Mouse (Mus musculus) stomach, embryonic 16.5 days (tissue): ENCODE results near the gene Gm3238. TPM values are rescaled to one million over a fixed set of nuclear protein-coding genes. Genes with fewer than 3 reads are reported as not detected.

Experiments
- ATAC-seq: fragments of 200-750 bp; cut with Nextera tagmentation; 2 replicates; pipeline ENCODE4 v1.8.0; 2017; ENCODE audit warnings: moderate number of reproducible peaks, moderate TSS enrichment; ENCODE audit not compliant: insufficient read depth, low FRiP score
- H3K27ac ChIP-seq: fragments of 300-500 bp; sonication (generic); 2 replicates; pipeline ENCODE4 v1.5.1; 2014; ENCODE audit warnings: low read length
- H3K27me3 ChIP-seq: fragments of 300-500 bp; sonication (generic); 2 replicates; pipeline ENCODE4 v1.6.1; 2014; ENCODE audit warnings: low read length, control low read depth, mixed read lengths; ENCODE audit not compliant: control insufficient read depth, insufficient read depth
- H3K36me3 ChIP-seq: fragments of 300-500 bp; sonication (generic); 2 replicates; pipeline ENCODE4 v1.6.1; 2014; ENCODE audit warnings: low read length; ENCODE audit not compliant: control insufficient read depth, insufficient read depth
- H3K4me1 ChIP-seq: fragments of 300-500 bp; sonication (generic); 2 replicates; pipeline ENCODE4 v1.6.1; 2014; ENCODE audit warnings: low read length, control low read depth, mixed read lengths; ENCODE audit not compliant: control insufficient read depth, insufficient read depth
- H3K4me2 ChIP-seq: fragments of 300-500 bp; sonication (generic); 2 replicates; pipeline ENCODE4 v1.6.1; 2014; ENCODE audit warnings: low read depth, low read length, mixed read lengths
- H3K4me3 ChIP-seq: fragments of 300-500 bp; sonication (generic); replicated peaks from 2 replicates; pipeline ENCODE4 v1.5.1; 2014; ENCODE audit warnings: mild to moderate bottlenecking, low read length
- H3K9ac ChIP-seq: fragments of 300-500 bp; sonication (generic); 2 replicates; pipeline ENCODE4 v1.6.1; 2014; ENCODE audit warnings: low read length
- H3K9me3 ChIP-seq: fragments of 300-500 bp; sonication (generic); replicated peaks from 2 replicates; pipeline ENCODE4 v1.6.1; 2016; ENCODE audit warnings: low read length, control low read depth; ENCODE audit not compliant: control insufficient read depth
- WGBS: fragments of 180-500 bp; shearing (Covaris S2); extraction: QIAGEN DNeasy Blood & Tissue Kit; methylation state at CpG from one replicate; pipeline ENCODE4 v1.1.7; 2014; 5-methylcytosine and 5-hydroxymethylcytosine counted together
- polyA plus RNA-seq: library from polyadenylated mRNA; unstranded; fragments of >200 nt; fragmentation: Nextera tagmentation; extraction: Ambion mirVana; gene quantifications from 2 replicates; pipeline ENCODE4 v1.2.1, GENCODE M21; 2015

Gm3238 gene
- polyA plus RNA-seq, 1 experiment from 2014 or later: not detected

- H3K4me3 ChIP-seq: no peak within 1 kb of the TSS
- no peak within 1 kb of the TSS for H3K27ac ChIP-seq
- no peak for ATAC-seq
- H3K36me3 ChIP-seq: no peaks in the 10 kb centered on the region
- 25% methylated on average over 3 of the region's 3 CpGs for WGBS
- H3K9me3 ChIP-seq: no peaks in the 10 kb centered on the region
- no peak within 1 kb of the TSS for H3K4me2 ChIP-seq
- no peaks in the 10 kb centered on the region for H3K27me3 ChIP-seq
- no peaks in the 10 kb centered on the region for H3K4me1 ChIP-seq
- no peak within 1 kb of the TSS for H3K9ac ChIP-seq
These were observed 44.9 kb downstream of the Gm3238 start, which contains the start of gene Gm10100 for GRCm38 (mm10) chr10:77726186-77726585. Gm10100 (plus strand) TSS chr10:77726486.

- Histone ChIP-seq H3K36me3 (no peaks in the 10 kb centered on the region), H3K4me3 (no peak overlapping the region), H3K27me3 (no peaks in the 10 kb centered on the region), H3K9ac (no peak overlapping the region), H3K9me3 (no peaks in the 10 kb centered on the region), H3K27ac (no peak overlapping the region), H3K4me2 (no peak overlapping the region), H3K4me1 (no peaks in the 10 kb centered on the region)
- 79% methylated on average over 8 of the region's 8 CpGs for WGBS
- no peak for ATAC-seq
These were observed 46.3 kb downstream of the Gm3238 start for GRCm38 (mm10) chr10:77724855-77725254.

Other genes with a start within 250 kb of the Gm3238 start
- gene Itgb2, start 241.1 kb downstream of the Gm3238 start, polyA plus RNA-seq: 6.7 and 8.3 TPM in 2 replicates
- gene Pttg1ip, start 189.6 kb downstream of the Gm3238 start, polyA plus RNA-seq: 210 and 244 TPM in 2 replicates
- gene Sumo3, start 165.2 kb downstream of the Gm3238 start, polyA plus RNA-seq: 324 and 327 TPM in 2 replicates
- 4.4 and 10.1 TPM in 2 replicates for gene Gm49325, start 165.1 kb downstream of the Gm3238 start, polyA plus RNA-seq
- gene Ube2g2, start 149.1 kb downstream of the Gm3238 start, polyA plus RNA-seq: 78.0 and 82.4 TPM in 2 replicates
- 0.96 and 1.5 TPM in 2 replicates for gene Tspear, start 84.8 kb downstream of the Gm3238 start, polyA plus RNA-seq
- not detected in 2 replicates for gene Gm19402, start 80.6 kb downstream of the Gm3238 start, polyA plus RNA-seq
- gene Gm9508, start 74.1 kb downstream of the Gm3238 start, polyA plus RNA-seq: not detected in 2 replicates
- not detected in 2 replicates for gene Gm10272, start 64.7 kb downstream of the Gm3238 start, polyA plus RNA-seq
- gene Gm10024, start 59.9 kb downstream of the Gm3238 start, polyA plus RNA-seq: 0.27 TPM in 1 of 2 replicates, not detected in the other
- gene Gm10142, start 55.5 kb downstream of the Gm3238 start, polyA plus RNA-seq: not detected in 2 replicates
- not detected in 2 replicates for gene Krtap12-1, start 50.7 kb downstream of the Gm3238 start, polyA plus RNA-seq
- not detected in 2 replicates for gene Gm10100, start 44.8 kb downstream of the Gm3238 start, polyA plus RNA-seq
- not detected in 2 replicates for gene Gm18596, start 28.7 kb downstream of the Gm3238 start, polyA plus RNA-seq
- not detected in 2 replicates for gene Gm9736, start 20.0 kb downstream of the Gm3238 start, polyA plus RNA-seq
- not detected in 2 replicates for gene Gm3233, start 11.6 kb downstream of the Gm3238 start, polyA plus RNA-seq
- gene Gm7138, start 5.6 kb upstream of the Gm3238 start, polyA plus RNA-seq: not detected in 2 replicates
- not detected in 2 replicates for gene Gm3250, start 11.2 kb upstream of the Gm3238 start, polyA plus RNA-seq
- not detected in 2 replicates for gene Gm7137, start 16.9 kb upstream of the Gm3238 start, polyA plus RNA-seq
- gene Gm9639, start 23.8 kb upstream of the Gm3238 start, polyA plus RNA-seq: not detected in 2 replicates
- not detected in 2 replicates for gene Gm19668, start 27.8 kb upstream of the Gm3238 start, polyA plus RNA-seq
- not detected in 2 replicates for gene Gm9507, start 40.5 kb upstream of the Gm3238 start, polyA plus RNA-seq
- not detected in 2 replicates for gene Gm2696, start 43.4 kb upstream of the Gm3238 start, polyA plus RNA-seq
- not detected in 2 replicates for gene Krtap10-4, start 55.8 kb upstream of the Gm3238 start, polyA plus RNA-seq
- not detected in 2 replicates for gene Krtap10-10, start 64.6 kb upstream of the Gm3238 start, polyA plus RNA-seq
- gene Gm36176, start 75.5 kb upstream of the Gm3238 start, polyA plus RNA-seq: not detected in 2 replicates
- not detected in 2 replicates for gene Gm10318, start 81.5 kb upstream of the Gm3238 start, polyA plus RNA-seq
- gene Gm3285, start 90.7 kb upstream of the Gm3238 start, polyA plus RNA-seq: not detected in 2 replicates
- 5.8 and 6.7 TPM in 2 replicates for gene Lrrc3, start 131.2 kb upstream of the Gm3238 start, polyA plus RNA-seq
- gene Trpm2, start 199.2 kb upstream of the Gm3238 start, polyA plus RNA-seq: 1.1 and 1.5 TPM in 2 replicates
- 24.8 and 25.2 TPM in 2 replicates for gene 1810043G02Rik, start 207.2 kb upstream of the Gm3238 start, polyA plus RNA-seq
- 195 and 225 TPM in 2 replicates for gene Pfkl, start 238.8 kb upstream of the Gm3238 start, polyA plus RNA-seq